Mouse (Mus musculus): ENCODE measurements around the gene Gdf2. TPM values are rescaled to one million over a fixed set of nuclear protein-coding genes. Genes with fewer than 3 reads are reported as not detected.

Gdf2 gene
- polyA plus RNA-seq, 1 experiment from 2014 or later, result not detected

GRCm38 (mm10) chr14:33946125-33946524 lies 5.3 kb downstream of the Gdf2 start:
- Histone ChIP-seq H3K4me1 (ENCODE audit: control insufficient read depth, insufficient read depth, low read length) (no peaks in the 10 kb centered on the region), H3K4me3 (replicated peaks; ENCODE audit: low read depth, low read length) (no peak overlapping the region), H3K9ac (replicated peaks; ENCODE audit: low read length) (no peak overlapping the region), H3K36me3 (ENCODE audit: control insufficient read depth, insufficient read depth, low read length) (no peaks in the 10 kb centered on the region), H3K4me2 (ENCODE audit: low read length) (no peak overlapping the region), H3K9me3 (ENCODE audit: control insufficient read depth, low read length) (no peaks in the 10 kb centered on the region), H3K27me3 (ENCODE audit: control insufficient read depth, insufficient read depth, low read length) (no peaks in the 10 kb centered on the region), H3K27ac (replicated peaks; ENCODE audit: low read depth, low read length) (no peak overlapping the region)
- 82% methylated on average over 6 of the region's 6 CpGs for WGBS
- no peak for ATAC-seq (ENCODE audit: low FRiP score, low TSS enrichment)
- DNase-seq, result no peak

GRCm38 (mm10) chr14:33952233-33952981 lies 11.6 kb downstream of the Gdf2 start:
- WGBS, result 67% methylated on average over 6 of the region's 6 CpGs
- Histone ChIP-seq H3K9me3 (ENCODE audit: control insufficient read depth, low read length) (no peaks in the 10 kb centered on the region), H3K27ac (replicated peaks; ENCODE audit: low read depth, low read length) (no peak overlapping the region), H3K27me3 (ENCODE audit: control insufficient read depth, insufficient read depth, low read length) (no peaks in the 10 kb centered on the region), H3K36me3 (ENCODE audit: control insufficient read depth, insufficient read depth, low read length) (no peaks in the 10 kb centered on the region), H3K4me3 (replicated peaks; ENCODE audit: low read depth, low read length) (no peak overlapping the region), H3K9ac (replicated peaks; ENCODE audit: low read length) (no peak overlapping the region), H3K4me1 (ENCODE audit: control insufficient read depth, insufficient read depth, low read length) (no peaks in the 10 kb centered on the region), H3K4me2 (ENCODE audit: low read length) (no peak overlapping the region)
- no peak for ATAC-seq (ENCODE audit: low FRiP score, low TSS enrichment)
- DNase-seq, result no peak

DNA sequence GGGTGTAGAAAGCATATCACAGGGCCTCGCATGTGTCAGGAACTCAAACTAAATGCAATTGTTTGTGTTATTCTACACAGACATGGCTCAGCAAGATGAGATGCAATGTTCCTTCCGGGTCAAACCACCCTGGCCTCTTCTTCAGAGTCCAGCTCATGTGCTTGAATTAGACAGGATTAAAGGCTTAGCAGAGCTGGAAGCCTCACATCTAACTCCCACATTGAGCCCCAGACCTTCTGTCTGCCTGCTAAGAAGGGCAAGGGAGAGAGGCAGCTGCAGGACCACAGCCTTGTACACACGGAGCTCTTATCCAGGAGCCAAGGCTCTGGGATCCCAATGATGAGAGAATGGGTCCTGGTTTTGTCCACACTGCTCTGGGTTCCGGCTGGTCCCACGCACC lies 12.9 kb downstream of the Gdf2 start, which contains the start of gene Rbp3:
TSS of gene Rbp3 (plus strand) at position 243 of the 400 bp plus-strand sequence.
- WGBS, result 77% methylated on average over 5 of the region's 5 CpGs

DNA sequence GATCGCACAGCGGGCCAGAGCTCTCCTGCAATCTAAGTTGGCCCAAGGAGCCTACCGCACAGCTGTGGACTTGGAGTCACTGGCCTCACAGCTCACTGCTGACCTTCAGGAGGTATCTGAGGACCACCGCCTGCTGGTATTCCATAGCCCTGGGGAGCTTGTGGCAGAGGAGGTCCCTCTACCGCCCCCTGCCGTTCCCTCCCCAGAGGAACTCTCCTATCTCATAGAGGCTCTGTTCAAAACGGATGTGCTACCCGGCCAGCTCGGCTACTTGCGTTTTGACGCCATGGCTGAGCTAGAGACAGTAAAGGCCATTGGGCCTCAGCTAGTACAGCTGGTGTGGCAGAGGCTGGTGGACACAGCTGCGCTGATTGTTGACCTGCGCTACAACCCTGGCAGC lies 15.2 kb downstream of the Gdf2 start:
- WGBS, result 83% methylated on average over 13 of the region's 13 CpGs

More for the DNA sequence above, 12.9 kb downstream of the Gdf2 start, which contains the start of gene Rbp3:
- Histone ChIP-seq H3K4me2 (ENCODE audit: low read length) (no peak within 1 kb of the TSS), H3K27ac (replicated peaks; ENCODE audit: low read depth, low read length) (no peak within 1 kb of the TSS), H3K36me3 (ENCODE audit: control insufficient read depth, insufficient read depth, low read length) (no peaks in the 10 kb centered on the region), H3K9me3 (ENCODE audit: control insufficient read depth, low read length) (no peaks in the 10 kb centered on the region), H3K4me3 (replicated peaks; ENCODE audit: low read depth, low read length) (no peak within 1 kb of the TSS), H3K27me3 (ENCODE audit: control insufficient read depth, insufficient read depth, low read length) (no peaks in the 10 kb centered on the region), H3K4me1 (ENCODE audit: control insufficient read depth, insufficient read depth, low read length) (no peaks in the 10 kb centered on the region), H3K9ac (replicated peaks; ENCODE audit: low read length) (no peak within 1 kb of the TSS)
- DNase-seq, result no peak
- ATAC-seq (ENCODE audit: low FRiP score, low TSS enrichment), result no peak

DNA sequence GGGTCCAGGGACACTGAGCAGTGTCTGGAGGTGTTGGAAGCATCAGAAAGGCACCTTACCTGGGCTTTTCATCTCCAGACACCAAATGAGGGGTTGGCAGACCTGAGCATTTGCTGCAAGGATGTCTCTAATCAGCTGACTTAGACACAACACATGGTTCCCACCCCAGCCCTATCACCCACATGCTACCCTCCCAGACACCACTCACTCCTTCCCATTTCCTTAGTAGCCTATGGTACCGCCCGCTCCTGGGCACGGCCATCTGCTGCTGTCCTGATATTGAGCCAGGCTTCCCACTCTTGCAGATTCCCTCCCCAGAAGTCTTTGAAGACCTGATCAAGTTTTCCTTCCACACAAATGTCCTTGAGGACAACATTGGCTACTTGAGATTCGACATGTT lies 17.3 kb downstream of the Gdf2 start:
- H3K9me3 ChIP-seq (ENCODE audit: control insufficient read depth, low read length), result no peaks in the 10 kb centered on the region
- WGBS, result 87% methylated on average over 4 of the region's 4 CpGs
- ATAC-seq (ENCODE audit: low FRiP score, low TSS enrichment), result no peak
- H3K4me3 ChIP-seq (replicated peaks; ENCODE audit: low read depth, low read length), result no peak overlapping the region
- H3K27ac ChIP-seq (replicated peaks; ENCODE audit: low read depth, low read length), result no peak overlapping the region
- no peaks in the 10 kb centered on the region for H3K36me3 ChIP-seq (ENCODE audit: control insufficient read depth, insufficient read depth, low read length)
- no peaks in the 10 kb centered on the region for H3K27me3 ChIP-seq (ENCODE audit: control insufficient read depth, insufficient read depth, low read length)
- no peak for DNase-seq
- no peaks in the 10 kb centered on the region for H3K4me1 ChIP-seq (ENCODE audit: control insufficient read depth, insufficient read depth, low read length)
- no peak overlapping the region for H3K4me2 ChIP-seq (ENCODE audit: low read length)
- H3K9ac ChIP-seq (replicated peaks; ENCODE audit: low read length), result no peak overlapping the region

More for the DNA sequence above, 15.2 kb downstream of the Gdf2 start:
- no peak overlapping the region for H3K4me2 ChIP-seq (ENCODE audit: low read length)
- H3K27ac ChIP-seq (replicated peaks; ENCODE audit: low read depth, low read length), result no peak overlapping the region
- no peak overlapping the region for H3K4me3 ChIP-seq (replicated peaks; ENCODE audit: low read depth, low read length)
- H3K9ac ChIP-seq (replicated peaks; ENCODE audit: low read length), result no peak overlapping the region
- H3K27me3 ChIP-seq (ENCODE audit: control insufficient read depth, insufficient read depth, low read length), result no peaks in the 10 kb centered on the region
- H3K9me3 ChIP-seq (ENCODE audit: control insufficient read depth, low read length), result no peaks in the 10 kb centered on the region
- DNase-seq, result no peak
- no peak for ATAC-seq (ENCODE audit: low FRiP score, low TSS enrichment)
- H3K36me3 ChIP-seq (ENCODE audit: control insufficient read depth, insufficient read depth, low read length), result no peaks in the 10 kb centered on the region
- H3K4me1 ChIP-seq (ENCODE audit: control insufficient read depth, insufficient read depth, low read length), result no peaks in the 10 kb centered on the region

- no peaks in the 10 kb centered on the region for H3K9me3 ChIP-seq (ENCODE audit: control insufficient read depth, low read length)
- no peaks in the 10 kb centered on the region for H3K36me3 ChIP-seq (ENCODE audit: control insufficient read depth, insufficient read depth, low read length)
- H3K27ac ChIP-seq (replicated peaks; ENCODE audit: low read depth, low read length), result no peak overlapping the region
- DNase-seq (no peak), ATAC-seq (ENCODE audit: low FRiP score, low TSS enrichment) (no peak)
- no peaks in the 10 kb centered on the region for H3K4me1 ChIP-seq (ENCODE audit: control insufficient read depth, insufficient read depth, low read length)
- no peaks in the 10 kb centered on the region for H3K27me3 ChIP-seq (ENCODE audit: control insufficient read depth, insufficient read depth, low read length)
- H3K9ac ChIP-seq (replicated peaks; ENCODE audit: low read length), result no peak overlapping the region
- no peak overlapping the region for H3K4me3 ChIP-seq (replicated peaks; ENCODE audit: low read depth, low read length)
- no peak overlapping the region for H3K4me2 ChIP-seq (ENCODE audit: low read length)
- 50% methylated on average over 3 of the region's 3 CpGs for WGBS
These were observed 18.0 kb downstream of the Gdf2 start for GRCm38 (mm10) chr14:33958841-33959240.

DNA sequence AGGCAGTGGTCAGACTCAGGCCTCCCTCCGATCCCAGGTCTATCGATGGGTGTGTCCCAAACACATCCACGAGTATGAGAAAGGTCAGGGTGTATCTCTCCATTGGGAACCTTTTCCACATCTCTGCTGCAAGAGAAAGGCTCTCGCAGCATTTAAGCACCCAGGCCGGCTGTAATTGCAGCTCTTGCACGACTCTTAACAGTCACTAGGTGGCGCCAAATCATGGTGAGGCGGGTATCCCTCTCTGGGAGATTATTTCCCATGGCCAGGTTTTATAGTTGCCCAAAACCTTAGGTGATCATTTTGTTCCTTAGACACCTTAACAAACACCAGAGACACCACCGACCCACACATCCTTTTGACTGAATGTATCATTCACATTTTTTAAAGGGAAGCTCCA lies 18.5 kb downstream of the Gdf2 start:
- peak; percentile 81 for DNase-seq
- WGBS, result 15% methylated on average over 9 of the region's 9 CpGs
- H3K36me3 ChIP-seq (ENCODE audit: control insufficient read depth, insufficient read depth, low read length), result no peaks in the 10 kb centered on the region
- H3K4me3 ChIP-seq (replicated peaks; ENCODE audit: low read depth, low read length), result no peak overlapping the region
- H3K27me3 ChIP-seq (ENCODE audit: control insufficient read depth, insufficient read depth, low read length), result no peaks in the 10 kb centered on the region
- H3K9ac ChIP-seq (replicated peaks; ENCODE audit: low read length), result no peak overlapping the region
- H3K4me2 ChIP-seq (ENCODE audit: low read length), result no peak overlapping the region
- H3K27ac ChIP-seq (replicated peaks; ENCODE audit: low read depth, low read length), result no peak overlapping the region
- H3K4me1 ChIP-seq (ENCODE audit: control insufficient read depth, insufficient read depth, low read length), result no peaks in the 10 kb centered on the region
- no peaks in the 10 kb centered on the region for H3K9me3 ChIP-seq (ENCODE audit: control insufficient read depth, low read length)
- no peak for ATAC-seq (ENCODE audit: low FRiP score, low TSS enrichment)

DNA sequence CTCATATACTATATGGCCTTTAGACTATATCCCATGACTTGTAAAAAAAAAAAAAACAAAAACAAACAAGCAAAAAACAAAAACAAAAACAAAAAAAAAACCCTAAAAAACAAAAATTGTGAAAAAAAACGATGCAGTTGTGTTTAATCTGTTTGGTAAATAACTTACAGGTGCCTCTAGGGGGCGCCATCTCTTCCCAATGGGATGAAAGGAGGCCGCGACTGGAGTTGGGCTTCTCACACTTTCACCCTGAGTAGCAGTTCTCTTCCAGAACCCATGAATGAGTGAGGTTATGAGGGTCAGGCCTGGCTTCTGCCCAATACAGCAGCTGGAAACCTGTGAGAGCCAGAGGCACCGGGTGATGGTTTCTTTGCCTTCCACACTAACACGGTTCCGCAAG lies 24.8 kb downstream of the Gdf2 start:
- ATAC-seq (ENCODE audit: low FRiP score, low TSS enrichment) (no peak), DNase-seq (peak; percentile 13)
- no peaks in the 10 kb centered on the region for H3K36me3 ChIP-seq (ENCODE audit: control insufficient read depth, insufficient read depth, low read length)
- H3K4me3 ChIP-seq (replicated peaks; ENCODE audit: low read depth, low read length), result no peak overlapping the region
- no peaks in the 10 kb centered on the region for H3K27me3 ChIP-seq (ENCODE audit: control insufficient read depth, insufficient read depth, low read length)
- H3K27ac ChIP-seq (replicated peaks; ENCODE audit: low read depth, low read length), result no peak overlapping the region
- no peaks in the 10 kb centered on the region for H3K9me3 ChIP-seq (ENCODE audit: control insufficient read depth, low read length)
- WGBS, result 74% methylated on average over 7 of the region's 7 CpGs
- H3K4me2 ChIP-seq (ENCODE audit: low read length), result no peak overlapping the region
- H3K4me1 ChIP-seq (ENCODE audit: control insufficient read depth, insufficient read depth, low read length), result no peaks in the 10 kb centered on the region
- H3K9ac ChIP-seq (replicated peaks; ENCODE audit: low read length), result no peak overlapping the region

DNA sequence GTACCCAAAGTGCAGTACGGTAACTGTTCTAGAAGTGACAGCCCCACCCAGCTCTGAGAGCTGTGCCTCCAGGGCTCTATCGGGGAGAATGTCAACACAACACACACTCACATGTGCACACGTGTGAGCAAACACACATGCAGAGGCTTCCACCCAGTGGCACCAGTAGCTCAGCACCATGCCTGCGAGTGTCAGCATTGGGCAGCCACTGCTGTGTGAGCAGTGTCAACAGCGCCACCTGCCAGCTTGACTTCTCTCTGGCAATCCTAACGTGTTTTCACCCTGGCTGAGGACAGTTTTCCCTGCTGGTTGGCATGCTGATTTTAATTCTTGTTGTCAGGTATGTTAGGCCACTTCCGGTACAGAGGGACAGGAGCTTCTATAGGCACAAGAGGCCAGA lies 31.8 kb downstream of the Gdf2 start:
- Histone ChIP-seq H3K27ac (replicated peaks; ENCODE audit: low read depth, low read length) (no peak overlapping the region), H3K4me3 (replicated peaks; ENCODE audit: low read depth, low read length) (no peak overlapping the region), H3K4me1 (ENCODE audit: control insufficient read depth, insufficient read depth, low read length) (no peaks in the 10 kb centered on the region), H3K9me3 (ENCODE audit: control insufficient read depth, low read length) (no peaks in the 10 kb centered on the region), H3K27me3 (ENCODE audit: control insufficient read depth, insufficient read depth, low read length) (no peaks in the 10 kb centered on the region), H3K36me3 (ENCODE audit: control insufficient read depth, insufficient read depth, low read length) (no peaks in the 10 kb centered on the region), H3K4me2 (ENCODE audit: low read length) (no peak overlapping the region), H3K9ac (replicated peaks; ENCODE audit: low read length) (no peak overlapping the region)
- WGBS, result 47% methylated on average over 7 of the region's 7 CpGs
- ATAC-seq (ENCODE audit: low FRiP score, low TSS enrichment) (no peak), DNase-seq (peak; percentile 49)
